Mouse (Mus musculus) olfactory bulb, adult 2 months (tissue): ENCODE data around the gene Nes.

Experiments used
- CTCF ChIP-seq: fragments of 200-500 bp; IDR thresholded peaks from 2 replicates; pipeline ENCODE4 v1.5.1; 2012; ENCODE audit warnings: low read depth, mild to moderate bottlenecking, low read length, moderate library complexity; ENCODE audit not compliant: insufficient read depth
- POLR2A ChIP-seq: fragments of 200-500 bp; IDR thresholded peaks from 2 replicates; pipeline ENCODE4 v1.6.1; 2012; ENCODE audit warnings: mild to moderate bottlenecking, low read depth, low read length, moderate library complexity; ENCODE audit not compliant: insufficient read depth

DNA sequence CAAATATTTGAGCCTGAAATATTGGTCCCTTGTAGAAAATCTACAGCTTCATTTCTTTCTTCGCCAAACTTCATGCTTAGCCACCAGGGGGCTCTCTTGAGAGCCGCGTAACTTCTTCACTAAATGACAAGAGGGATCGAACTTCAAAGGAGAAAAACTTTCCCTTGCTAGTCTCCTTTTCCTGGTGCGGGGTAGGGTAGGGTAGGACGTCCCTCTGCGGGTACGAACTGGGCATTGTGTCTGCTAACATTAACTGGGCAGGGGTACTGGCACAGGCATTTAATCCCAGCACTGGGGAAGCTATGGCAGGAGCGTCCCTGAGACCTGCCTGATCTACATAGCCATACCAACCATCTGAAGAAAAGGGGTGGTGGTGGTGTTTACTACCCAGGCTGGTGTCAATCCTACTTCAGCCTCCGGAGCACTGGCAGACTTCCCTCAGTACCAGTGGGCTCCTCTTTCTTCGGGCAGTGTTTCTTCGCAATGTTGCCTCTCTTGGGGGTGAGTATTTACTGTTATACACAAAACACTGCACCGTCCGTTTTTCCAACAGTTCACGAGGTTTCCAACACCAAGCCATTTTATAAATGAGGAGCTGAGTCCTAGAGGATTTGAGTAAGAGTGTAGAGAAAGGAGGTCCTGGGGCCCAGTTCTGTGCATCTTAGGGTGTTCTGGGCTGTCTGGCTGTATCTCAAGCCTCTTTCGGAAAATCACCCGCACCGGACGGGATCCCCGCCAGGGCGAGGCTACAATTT lies 517 bp upstream of the Nes start:
- TF ChIP-seq POLR2A (no peak), CTCF (no peak)
